Mouse (Mus musculus): ENCODE results near the gene Shld1.

GRCm38 (mm10) chr2:132697256-132697655 is 10.5 kb downstream of the Shld1 start:
- no peak for TF ChIP-seq CTCF (IDR thresholded peaks at IDR 0.05; ENCODE audit: low read depth, low read length)
- no peak for TF ChIP-seq POLR2A (IDR thresholded peaks at IDR 0.05; ENCODE audit: extremely low read depth, insufficient read depth, low read length)
